Mouse (Mus musculus) thymus, postnatal 25 days (tissue): ENCODE measurements around the gene Scamp3.

Experiments used
- DNase-seq: peaks from one replicate; pipeline ENCODE4 v3.0.0; 2022

Gene Scamp3

GRCm38 (mm10) chr3:89163643-89164245, 13.5 kb upstream of the Scamp3 start:
- DNase-seq, result peak; percentile 29

- peak; percentile 96 for DNase-seq
Measured at GRCm38 (mm10) chr3:89164506-89165267, 12.6 kb upstream of the Scamp3 start, which contains the start of gene Clk2. TSS of gene Clk2 (plus strand) at chr3:89164795.

- DNase-seq, result no peak
Measured at GRCm38 (mm10) chr3:89165268-89165870, 11.9 kb upstream of the Scamp3 start.

GRCm38 (mm10) chr3:89166945-89167344, 10.3 kb upstream of the Scamp3 start:
- no peak for DNase-seq

- DNase-seq, result no peak
Measured at GRCm38 (mm10) chr3:89174844-89175243, 2.4 kb upstream of the Scamp3 start.

GRCm38 (mm10) chr3:89175544-89175943, 1.7 kb upstream of the Scamp3 start:
- no peak for DNase-seq

GRCm38 (mm10) chr3:89176421-89176820, 852 bp upstream of the Scamp3 start:
- DNase-seq, result no peak

- DNase-seq, result no peak
Measured at GRCm38 (mm10) chr3:89178107-89178385, 773 bp downstream of the Scamp3 start.

- no peak for DNase-seq
Measured at GRCm38 (mm10) chr3:89179056-89179455, 1.8 kb downstream of the Scamp3 start.

GRCm38 (mm10) chr3:89181749-89182500, 4.7 kb downstream of the Scamp3 start:
- DNase-seq, result no peak

- no peak for DNase-seq
Measured at GRCm38 (mm10) chr3:89182531-89183057, 5.3 kb downstream of the Scamp3 start.

GRCm38 (mm10) chr3:89183058-89183958, 6.0 kb downstream of the Scamp3 start, which contains the start of gene Fam189b:
TSS of gene Fam189b (plus strand) at chr3:89183143.
- peak; percentile 89 for DNase-seq

- no peak for DNase-seq
Measured at GRCm38 (mm10) chr3:89183959-89184315, 6.7 kb downstream of the Scamp3 start.

- DNase-seq, result peak; percentile 81
Measured at GRCm38 (mm10) chr3:89187197-89187596, 9.9 kb downstream of the Scamp3 start.

GRCm38 (mm10) chr3:89187690-89188477, 10.6 kb downstream of the Scamp3 start:
- peak; percentile 74 for DNase-seq

- DNase-seq, result peak; percentile 74
Measured at GRCm38 (mm10) chr3:89188478-89188875, 11.2 kb downstream of the Scamp3 start.

GRCm38 (mm10) chr3:89190436-89190835, 13.2 kb downstream of the Scamp3 start:
- DNase-seq, result peak; percentile 65

- no peak for DNase-seq
Measured at GRCm38 (mm10) chr3:89193351-89193750, 16.1 kb downstream of the Scamp3 start.

GRCm38 (mm10) chr3:89193853-89194252, 16.6 kb downstream of the Scamp3 start:
- DNase-seq, result peak; percentile 75

- DNase-seq, result peak; percentile 89
Measured at GRCm38 (mm10) chr3:89195979-89196877, 19.0 kb downstream of the Scamp3 start.
